Mouse (Mus musculus) lung, postnatal 0 days (tissue): ENCODE results near the gene Bahd1. TPM values are rescaled to one million over a fixed set of nuclear protein-coding genes. Genes with fewer than 3 reads are reported as not detected.

Source experiments
- ATAC-seq: fragments of 200-750 bp; cut with Nextera tagmentation; 2 replicates; pipeline ENCODE4 v1.8.0; 2017; ENCODE audit warnings: moderate library complexity
- DNase-seq: peaks from one replicate; pipeline ENCODE4 v3.0.0-alpha.2; 2016; ENCODE audit warnings: low spot score
- H3K27ac ChIP-seq: fragments of 300-500 bp; sonication (generic); 2 replicates; pipeline ENCODE4 v1.5.1; 2014; ENCODE audit warnings: antibody characterized with exemption, mild to moderate bottlenecking, low read length, mixed read lengths
- H3K27me3 ChIP-seq: fragments of 300-500 bp; sonication (generic); replicated peaks from 2 replicates; pipeline ENCODE4 v1.6.1; 2014; ENCODE audit warnings: low read length, mixed read lengths; ENCODE audit not compliant: insufficient read depth
- H3K36me3 ChIP-seq: fragments of 300-500 bp; sonication (generic); 2 replicates; pipeline ENCODE4 v1.6.1; 2014; ENCODE audit warnings: low read length, mixed read lengths; ENCODE audit not compliant: insufficient read depth
- H3K4me1 ChIP-seq: fragments of 300-500 bp; sonication (generic); 2 replicates; pipeline ENCODE4 v1.6.1; 2014; ENCODE audit warnings: antibody characterized with exemption, low read depth, low read length, mixed read lengths; ENCODE audit not compliant: insufficient read depth
- H3K4me2 ChIP-seq: fragments of 300-500 bp; sonication (generic); replicated peaks from 2 replicates; pipeline ENCODE4 v1.6.1; 2014; ENCODE audit warnings: low read depth, mild to moderate bottlenecking, low read length, moderate library complexity, mixed read lengths
- H3K4me3 ChIP-seq: fragments of 300-500 bp; sonication (generic); 2 replicates; pipeline ENCODE4 v1.5.1; 2014; ENCODE audit warnings: low read depth, low read length
- H3K9ac ChIP-seq: fragments of 300-500 bp; sonication (generic); replicated peaks from 2 replicates; pipeline ENCODE4 v1.6.1; 2014; ENCODE audit warnings: low read depth, mild to moderate bottlenecking
- H3K9me3 ChIP-seq: fragments of 300-500 bp; sonication (generic); 2 replicates; pipeline ENCODE4 v1.6.1; 2016; ENCODE audit warnings: low read length, mixed read lengths
- CTCF ChIP-seq: IDR thresholded peaks from 2 replicates; pipeline ENCODE4 v1.5.1; 2016; ENCODE audit warnings: antibody characterized with exemption, mild to moderate bottlenecking
- EP300 ChIP-seq: IDR thresholded peaks from 2 replicates; pipeline ENCODE4 v1.6.1; 2016; ENCODE audit warnings: antibody characterized with exemption, mild to moderate bottlenecking, control low read depth
- WGBS: fragments of 180-500 bp; shearing (Covaris S2); extraction: QIAGEN DNeasy Blood & Tissue Kit; methylation state at CpG from one replicate; pipeline ENCODE4 v1.1.7; 2014; 5-methylcytosine and 5-hydroxymethylcytosine counted together
- polyA plus RNA-seq: library from polyadenylated mRNA; unstranded; fragments of >200 nt; fragmentation: Nextera tagmentation; extraction: Ambion mirVana; gene quantifications from 2 replicates; pipeline ENCODE4 v1.2.1, GENCODE M21; 2015

The Bahd1 gene
- polyA plus RNA-seq, 1 experiment from 2014 or later = 5.4 TPM

DNA sequence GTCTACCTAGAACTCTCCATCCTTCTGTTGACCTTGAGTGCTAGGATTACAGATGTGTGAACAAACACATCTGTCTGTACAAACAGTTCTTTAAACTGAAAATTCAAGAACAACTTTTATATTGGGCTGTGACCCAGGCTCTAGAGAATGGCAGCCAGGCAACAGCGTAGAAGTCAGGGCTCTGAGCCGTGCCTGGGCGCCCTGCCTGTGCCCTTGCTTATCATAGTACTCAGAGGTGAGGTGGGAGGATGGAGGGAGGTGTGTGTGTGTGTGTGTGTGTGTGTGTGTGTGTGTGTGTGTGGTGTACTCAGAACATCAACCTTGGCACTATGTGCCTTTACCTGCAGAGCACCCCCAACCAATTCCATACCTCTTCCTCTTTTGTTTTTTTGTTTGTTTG lies 7.6 kb downstream of the Bahd1 start:
- no peak for TF ChIP-seq CTCF
- no peak for TF ChIP-seq EP300

DNA sequence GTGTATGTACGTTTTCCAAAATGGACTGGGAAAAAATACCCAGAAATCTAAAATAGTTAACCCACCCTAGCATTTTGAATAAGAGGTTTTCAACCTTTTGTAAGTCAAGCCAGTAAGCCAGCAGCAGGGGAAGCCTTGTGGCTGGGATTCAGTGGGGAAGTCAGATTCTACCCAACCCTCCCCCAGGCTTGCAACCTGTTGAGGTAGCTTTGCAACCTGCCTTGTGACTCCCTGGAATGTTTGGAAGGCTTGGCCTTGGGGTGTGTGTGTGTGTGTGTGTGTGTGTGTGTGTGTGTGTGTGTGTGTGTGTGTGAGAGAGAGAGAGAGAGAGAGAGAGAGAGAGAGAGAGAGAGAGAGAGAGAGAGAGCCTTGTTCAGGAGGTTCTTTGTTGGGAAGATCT lies 9.0 kb downstream of the Bahd1 start:
- H3K9me3 ChIP-seq = no peaks in the 10 kb centered on the region
- ATAC-seq (no peak), DNase-seq (no peak)
- no peak overlapping the region for H3K9ac ChIP-seq
- H3K27me3 ChIP-seq = no peaks in the 10 kb centered on the region
- no peak overlapping the region for H3K4me3 ChIP-seq
- no peak overlapping the region for H3K27ac ChIP-seq
- H3K4me2 ChIP-seq = no peak overlapping the region
- H3K4me1 ChIP-seq = 0 out of 2 replicates have a peak, but pooled peaks cover 4% of the 10 kb centered on the region
- H3K36me3 ChIP-seq = no peaks in the 10 kb centered on the region
- TF ChIP-seq CTCF = no peak
- WGBS = 76% methylated on average over 1 of the region's 1 CpGs

More for the DNA sequence above, 7.6 kb downstream of the Bahd1 start:
- Histone ChIP-seq H3K4me1 (peaks cover 5% of the 10 kb centered on the region; the same call in 1 of the 2 replicates), H3K27me3 (no peaks in the 10 kb centered on the region), H3K27ac (no peak overlapping the region), H3K9ac (no peak overlapping the region), H3K36me3 (no peaks in the 10 kb centered on the region), H3K9me3 (no peaks in the 10 kb centered on the region), H3K4me2 (no peak overlapping the region), H3K4me3 (no peak overlapping the region)
- 64% methylated on average over 3 of the region's 3 CpGs for WGBS
- DNase-seq (no peak), ATAC-seq (no peak)

DNA sequence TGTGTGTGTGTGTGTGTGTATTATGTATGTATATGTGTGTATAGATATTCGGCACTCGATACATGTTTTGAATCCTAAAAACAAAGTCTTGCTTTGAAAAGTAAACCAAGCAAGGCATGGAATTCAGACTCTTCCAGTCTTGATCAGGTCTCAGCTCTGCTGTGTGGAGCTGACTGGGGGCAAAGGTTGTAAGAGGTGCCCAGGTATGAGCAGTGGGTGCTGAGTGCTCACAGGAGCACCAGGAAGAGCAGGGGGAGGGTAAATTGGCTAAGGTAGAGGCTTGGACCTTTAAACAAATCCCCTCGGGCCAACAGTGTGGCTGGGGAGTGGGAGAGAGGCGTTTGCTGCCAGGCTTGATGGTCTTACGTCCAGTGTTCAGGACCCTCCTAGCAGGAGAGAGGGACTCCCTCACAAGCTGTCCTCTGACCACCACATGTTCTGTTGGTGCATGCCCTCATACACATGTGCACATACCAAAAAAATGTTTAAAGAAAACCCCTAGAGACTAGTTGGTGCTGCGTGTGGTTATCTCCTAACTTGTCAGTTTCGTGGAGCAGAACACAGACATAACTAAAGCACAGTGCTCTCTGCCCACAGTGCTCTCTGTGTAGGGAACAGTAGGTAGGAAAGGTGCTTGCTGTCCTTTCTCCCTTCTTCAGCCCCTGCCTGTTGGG lies 10.6 kb downstream of the Bahd1 start:
- no peak overlapping the region for H3K4me2 ChIP-seq
- ATAC-seq = no peak
- TF ChIP-seq CTCF (no peak), EP300 (no peak)
- no peaks in the 10 kb centered on the region for H3K9me3 ChIP-seq
- no peak for DNase-seq
- no peaks in the 10 kb centered on the region for H3K27me3 ChIP-seq
- no peak overlapping the region for H3K9ac ChIP-seq
- WGBS = 75% methylated on average over 7 of the region's 7 CpGs
- peaks cover 4% of the 10 kb centered on the region; the same call in 1 of the 2 replicates for H3K4me1 ChIP-seq
- H3K36me3 ChIP-seq = no peaks in the 10 kb centered on the region
- H3K4me3 ChIP-seq = no peak overlapping the region
- no peak overlapping the region for H3K27ac ChIP-seq

DNA sequence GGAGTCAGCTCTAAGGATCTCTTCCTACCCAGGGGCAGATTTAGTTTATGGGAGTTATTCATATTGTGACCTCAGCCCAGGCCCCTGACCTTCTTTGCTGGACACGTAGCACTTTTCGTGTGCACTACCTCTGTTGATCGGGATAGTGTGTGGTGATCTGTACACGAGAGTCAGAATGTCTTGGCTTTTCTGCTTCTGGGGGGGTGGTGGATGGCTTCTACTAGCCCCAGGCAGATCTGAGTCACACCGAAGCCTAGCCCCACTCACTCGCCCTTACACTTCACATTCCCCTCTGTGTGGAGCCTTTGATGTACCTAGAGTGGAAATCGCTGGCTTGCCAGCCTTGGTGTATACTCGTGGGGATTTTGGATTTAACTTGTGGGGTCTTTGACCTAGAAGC lies 12.5 kb downstream of the Bahd1 start:
- Histone ChIP-seq H3K27ac (no peak overlapping the region), H3K36me3 (no peaks in the 10 kb centered on the region), H3K27me3 (no peaks in the 10 kb centered on the region), H3K4me3 (no peak overlapping the region), H3K9ac (no peak overlapping the region), H3K4me1 (peaks cover 4% of the 10 kb centered on the region; the same call in 1 of the 2 replicates), H3K4me2 (no peak overlapping the region), H3K9me3 (no peaks in the 10 kb centered on the region)
- TF ChIP-seq CTCF (no peak), EP300 (no peak)
- DNase-seq = no peak
- WGBS = 63% methylated on average over 8 of the region's 8 CpGs
- ATAC-seq = no peak

DNA sequence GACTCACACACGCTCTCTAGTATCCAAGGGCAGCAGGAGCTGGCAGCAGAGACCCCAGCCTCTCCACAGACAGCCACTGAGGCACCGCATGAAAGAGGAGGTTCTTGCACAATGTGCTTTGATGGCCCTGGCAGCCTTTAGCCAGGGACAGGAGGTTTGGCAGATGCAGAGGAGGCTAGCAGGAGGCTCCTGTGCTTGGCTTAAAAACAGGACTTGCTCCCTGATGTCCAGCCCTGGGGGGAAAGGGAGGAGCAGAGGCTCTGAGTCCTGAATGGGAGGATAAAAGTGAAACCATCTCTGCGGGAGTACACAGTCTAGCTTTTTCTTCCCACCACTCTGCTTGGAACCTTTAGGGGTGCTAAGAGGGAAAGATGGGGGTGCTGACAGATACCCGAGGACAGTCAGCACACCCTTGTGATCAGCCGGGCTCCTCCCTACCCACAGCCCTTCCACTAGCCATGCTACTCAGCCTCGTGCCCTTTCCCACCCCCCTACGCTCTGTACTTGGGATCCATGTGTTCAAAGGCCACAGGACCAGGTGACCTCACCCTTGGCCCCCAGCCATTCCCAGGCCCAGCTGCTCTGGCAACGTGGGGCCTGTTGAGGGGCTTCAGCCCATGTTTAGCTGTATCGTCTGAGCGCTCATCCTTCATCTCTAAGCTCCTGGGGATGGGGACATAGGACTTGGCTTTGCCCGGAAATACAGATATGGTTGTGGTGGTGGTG lies 13.5 kb downstream of the Bahd1 start:
- ATAC-seq = peak; percentile 8; the same call in 1 of the 2 replicates
- no peak overlapping the region for H3K4me3 ChIP-seq
- no peaks in the 10 kb centered on the region for H3K27me3 ChIP-seq
- H3K9me3 ChIP-seq = no peaks in the 10 kb centered on the region
- no peak overlapping the region for H3K4me2 ChIP-seq
- TF ChIP-seq CTCF (no peak), EP300 (no peak)
- H3K9ac ChIP-seq = no peak overlapping the region
- peaks cover 7% of the 10 kb centered on the region; the same call in 1 of the 2 replicates for H3K4me1 ChIP-seq
- no peaks in the 10 kb centered on the region for H3K36me3 ChIP-seq
- WGBS = 54% methylated on average over 11 of the region's 11 CpGs
- no peak overlapping the region for H3K27ac ChIP-seq
- no peak for DNase-seq

DNA sequence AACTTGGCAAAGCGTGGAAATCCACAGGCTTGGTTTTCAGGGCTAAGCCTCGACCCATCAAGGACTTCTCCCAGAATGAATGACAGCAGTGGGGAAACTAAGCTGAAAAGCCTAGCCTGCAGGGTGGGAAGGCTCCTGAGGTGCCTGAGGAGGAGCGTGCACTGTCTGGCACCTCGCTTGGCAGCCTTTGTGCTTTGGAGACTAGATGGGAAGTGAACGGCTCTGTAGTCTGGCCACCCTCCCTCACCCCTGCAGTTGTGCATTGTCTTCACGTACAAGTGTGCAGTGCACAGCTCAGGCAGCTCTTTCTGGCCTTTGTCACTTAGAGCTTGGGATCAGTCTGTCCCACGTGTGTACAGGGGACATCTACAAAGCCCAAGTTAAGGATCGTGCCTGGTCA lies 14.5 kb downstream of the Bahd1 start:
- no peak overlapping the region for H3K9ac ChIP-seq
- no peak overlapping the region for H3K27ac ChIP-seq
- WGBS = 59% methylated on average over 8 of the region's 8 CpGs
- H3K4me1 ChIP-seq = peaks cover 7% of the 10 kb centered on the region; the same call in 1 of the 2 replicates
- TF ChIP-seq CTCF = no peak
- no peak for TF ChIP-seq EP300
- no peaks in the 10 kb centered on the region for H3K36me3 ChIP-seq
- no peaks in the 10 kb centered on the region for H3K9me3 ChIP-seq
- no peak overlapping the region for H3K4me3 ChIP-seq
- H3K27me3 ChIP-seq = no peaks in the 10 kb centered on the region
- no peak overlapping the region for H3K4me2 ChIP-seq
- DNase-seq (no peak), ATAC-seq (no peak)
